Mouse (Mus musculus): ENCODE data around the gene Celsr1. TPM values are rescaled to one million over a fixed set of nuclear protein-coding genes. Genes with fewer than 3 reads are reported as not detected.

Gene Celsr1
- polyA plus RNA-seq, 1 experiment from 2014 or later: 2.0 TPM

DNA sequence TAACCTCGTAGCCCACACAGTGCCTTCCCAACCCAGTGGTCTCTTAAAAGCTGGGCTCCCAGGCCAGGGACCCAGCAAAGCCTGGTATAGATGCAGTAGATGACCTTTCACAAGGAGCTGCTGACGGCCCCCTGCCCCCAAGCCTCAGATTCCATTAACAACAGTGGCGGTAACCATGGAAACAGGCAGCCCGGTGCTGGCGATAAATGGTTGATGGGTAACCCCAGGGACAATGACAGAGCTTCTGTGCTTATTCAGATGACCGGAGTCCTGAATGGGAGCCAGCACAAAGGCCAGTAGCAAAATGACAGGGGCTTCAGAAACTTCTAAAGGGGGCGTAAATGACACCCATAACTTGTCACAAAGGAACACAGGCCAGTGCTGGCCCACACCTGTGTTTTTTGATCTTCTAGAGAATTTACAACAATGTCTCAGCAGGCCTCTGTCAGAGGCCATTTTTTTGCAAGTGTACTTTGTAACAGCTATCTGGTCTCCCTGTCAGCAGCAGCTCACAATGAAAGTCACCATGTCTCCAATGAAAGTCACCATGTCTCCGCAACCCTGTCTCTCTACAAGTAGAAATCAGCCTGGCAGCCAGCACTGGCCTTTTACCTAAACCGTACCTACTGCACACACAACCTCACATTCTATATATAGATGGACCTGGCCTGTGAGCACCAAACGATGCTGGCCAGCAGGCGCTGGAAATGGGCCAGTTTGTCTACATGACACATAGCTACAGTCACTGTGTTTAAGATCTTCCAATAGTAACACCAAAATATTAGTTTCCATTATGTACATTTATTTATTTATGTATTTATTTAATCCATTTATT is 27.7 kb downstream of the Celsr1 start:
- DNase-seq (ENCODE audit: low spot score) (no peak), ATAC-seq (ENCODE audit: low FRiP score, low TSS enrichment) (0 out of 2 replicates have a peak, but pooled peaks have one; percentile 36)
- no peaks in the 10 kb centered on the region for H3K36me3 ChIP-seq (ENCODE audit: control insufficient read depth, insufficient read depth, low read length)
- no peak overlapping the region for H3K27ac ChIP-seq (replicated peaks)
- WGBS: 42% methylated on average over 11 of the region's 11 CpGs
- no peak overlapping the region for H3K4me2 ChIP-seq (replicated peaks; ENCODE audit: low read depth)
- H3K4me3 ChIP-seq (ENCODE audit: low read depth, low read length): no peak overlapping the region
- H3K27me3 ChIP-seq (ENCODE audit: control insufficient read depth, insufficient read depth, low read length): no peaks in the 10 kb centered on the region
- no peaks in the 10 kb centered on the region for H3K9me3 ChIP-seq (ENCODE audit: control insufficient read depth, low read length)
- peaks cover 2% of the 10 kb centered on the region; the same call in 1 of the 2 replicates for H3K4me1 ChIP-seq (replicated peaks; ENCODE audit: control insufficient read depth, insufficient read depth)
- H3K9ac ChIP-seq (ENCODE audit: low read length): no peak overlapping the region
- TF ChIP-seq CTCF (IDR thresholded peaks at IDR 0.05; ENCODE audit: low read depth) (no peak), EP300 (optimal IDR thresholded peaks at IDR 0.05) (no peak)

- Histone ChIP-seq H3K27me3 (ENCODE audit: control insufficient read depth, insufficient read depth, low read length) (no peaks in the 10 kb centered on the region), H3K4me1 (replicated peaks; ENCODE audit: control insufficient read depth, insufficient read depth) (peaks cover 2% of the 10 kb centered on the region; the same call in 1 of the 2 replicates), H3K27ac (replicated peaks) (no peak overlapping the region), H3K9ac (ENCODE audit: low read length) (no peak overlapping the region), H3K4me2 (replicated peaks; ENCODE audit: low read depth) (no peak overlapping the region), H3K36me3 (ENCODE audit: control insufficient read depth, insufficient read depth, low read length) (no peaks in the 10 kb centered on the region), H3K9me3 (ENCODE audit: control insufficient read depth, low read length) (no peaks in the 10 kb centered on the region), H3K4me3 (ENCODE audit: low read depth, low read length) (no peak overlapping the region)
- ATAC-seq (ENCODE audit: low FRiP score, low TSS enrichment) (no peak), DNase-seq (ENCODE audit: low spot score) (no peak)
- TF ChIP-seq EP300 (optimal IDR thresholded peaks at IDR 0.05) (no peak), CTCF (IDR thresholded peaks at IDR 0.05; ENCODE audit: low read depth) (no peak)
- WGBS: 84% methylated on average over 3 of the region's 3 CpGs
These were observed 29.5 kb downstream of the Celsr1 start for GRCm38 (mm10) chr15:86004048-86004447.

- DNase-seq (ENCODE audit: low spot score): no peak
These were observed 32.8 kb downstream of the Celsr1 start for GRCm38 (mm10) chr15:86000706-86001292.

DNA sequence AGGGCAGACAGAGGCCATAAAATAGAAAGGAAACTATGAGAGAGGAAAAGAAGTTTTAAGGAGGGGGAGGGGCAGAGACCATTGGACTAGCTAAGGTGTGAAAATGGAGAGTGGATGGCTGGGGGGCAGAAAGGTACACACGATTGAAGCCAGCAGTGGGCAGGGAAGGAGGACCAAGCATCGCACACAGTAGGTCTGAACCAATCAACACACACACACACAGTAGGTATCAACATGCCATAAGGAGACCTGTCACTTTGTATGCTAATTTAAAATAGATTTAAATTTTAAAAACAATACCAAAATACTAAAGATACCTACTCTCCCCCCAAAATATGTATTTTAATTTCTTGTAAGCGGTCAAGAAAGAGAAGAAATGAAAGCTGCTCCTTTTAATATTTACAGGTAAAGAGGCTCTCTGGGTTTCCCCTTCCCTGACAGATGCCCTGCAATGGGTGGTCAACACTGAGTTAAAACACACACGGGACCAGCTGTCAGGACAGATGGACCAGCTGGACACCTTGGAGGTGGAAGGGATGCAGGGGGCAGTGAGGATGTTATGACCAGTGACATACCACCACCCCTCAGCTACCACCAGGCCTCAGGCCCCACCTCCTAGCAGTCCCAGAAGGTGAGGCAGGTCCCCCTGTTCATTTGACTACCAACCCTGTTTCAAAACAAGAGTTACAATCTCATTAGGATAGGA is 34.9 kb downstream of the Celsr1 start:
- no peaks in the 10 kb centered on the region for H3K4me1 ChIP-seq (replicated peaks; ENCODE audit: control insufficient read depth, insufficient read depth)

More at GRCm38 (mm10) chr15:86000706-86001292, 32.8 kb downstream of the Celsr1 start:
- Histone ChIP-seq H3K27ac (replicated peaks) (no peak overlapping the region), H3K9me3 (ENCODE audit: control insufficient read depth, low read length) (no peaks in the 10 kb centered on the region), H3K4me3 (ENCODE audit: low read depth, low read length) (no peak overlapping the region), H3K4me2 (replicated peaks; ENCODE audit: low read depth) (no peak overlapping the region), H3K9ac (ENCODE audit: low read length) (no peak overlapping the region), H3K27me3 (ENCODE audit: control insufficient read depth, insufficient read depth, low read length) (no peaks in the 10 kb centered on the region), H3K4me1 (replicated peaks; ENCODE audit: control insufficient read depth, insufficient read depth) (no peaks in the 10 kb centered on the region), H3K36me3 (ENCODE audit: control insufficient read depth, insufficient read depth, low read length) (no peaks in the 10 kb centered on the region)
- 65% methylated on average over 5 of the region's 5 CpGs for WGBS
- no peak for TF ChIP-seq EP300 (optimal IDR thresholded peaks at IDR 0.05)
- TF ChIP-seq CTCF (IDR thresholded peaks at IDR 0.05; ENCODE audit: low read depth): no peak
- ATAC-seq (ENCODE audit: low FRiP score, low TSS enrichment): 0 out of 2 replicates have a peak, but pooled peaks have one; percentile 10

GRCm38 (mm10) chr15:85996031-85996765 is 37.4 kb downstream of the Celsr1 start:
- TF ChIP-seq CTCF (IDR thresholded peaks at IDR 0.05; ENCODE audit: low read depth) (no peak), EP300 (optimal IDR thresholded peaks at IDR 0.05) (no peak)
- no peak overlapping the region for H3K4me2 ChIP-seq (replicated peaks; ENCODE audit: low read depth)
- no peak overlapping the region for H3K4me3 ChIP-seq (ENCODE audit: low read depth, low read length)
- no peaks in the 10 kb centered on the region for H3K9me3 ChIP-seq (ENCODE audit: control insufficient read depth, low read length)
- H3K27ac ChIP-seq (replicated peaks): no peak overlapping the region
- ATAC-seq (ENCODE audit: low FRiP score, low TSS enrichment) (peak; percentile 45; the same call in 1 of the 2 replicates), DNase-seq (ENCODE audit: low spot score) (peak; percentile 74)
- no peaks in the 10 kb centered on the region for H3K27me3 ChIP-seq (ENCODE audit: control insufficient read depth, insufficient read depth, low read length)
- H3K4me1 ChIP-seq (replicated peaks; ENCODE audit: control insufficient read depth, insufficient read depth): no peaks in the 10 kb centered on the region
- no peaks in the 10 kb centered on the region for H3K36me3 ChIP-seq (ENCODE audit: control insufficient read depth, insufficient read depth, low read length)
- H3K9ac ChIP-seq (ENCODE audit: low read length): no peak overlapping the region
- 31% methylated on average over 13 of the region's 13 CpGs for WGBS

More for the DNA sequence above, 34.9 kb downstream of the Celsr1 start:
- DNase-seq (ENCODE audit: low spot score) (no peak), ATAC-seq (ENCODE audit: low FRiP score, low TSS enrichment) (no peak)
- H3K27me3 ChIP-seq (ENCODE audit: control insufficient read depth, insufficient read depth, low read length): no peaks in the 10 kb centered on the region
- H3K9ac ChIP-seq (ENCODE audit: low read length): no peak overlapping the region
- no peak overlapping the region for H3K4me3 ChIP-seq (ENCODE audit: low read depth, low read length)
- no peaks in the 10 kb centered on the region for H3K36me3 ChIP-seq (ENCODE audit: control insufficient read depth, insufficient read depth, low read length)
- no peak overlapping the region for H3K27ac ChIP-seq (replicated peaks)
- WGBS: 80% methylated on average over 4 of the region's 4 CpGs
- TF ChIP-seq EP300 (optimal IDR thresholded peaks at IDR 0.05) (no peak), CTCF (IDR thresholded peaks at IDR 0.05; ENCODE audit: low read depth) (no peak)
- no peaks in the 10 kb centered on the region for H3K9me3 ChIP-seq (ENCODE audit: control insufficient read depth, low read length)
- no peak overlapping the region for H3K4me2 ChIP-seq (replicated peaks; ENCODE audit: low read depth)

All from stomach, postnatal 0 days (tissue).